Mouse (Mus musculus): ENCODE measurements at regions not wholly inside any gene's neighbourhood (a gene's known extent, or its start where the extent isn't known, plus 50 kb on each side); places are given as distances from the start of the nearest gene placed in this dataset.

DNA sequence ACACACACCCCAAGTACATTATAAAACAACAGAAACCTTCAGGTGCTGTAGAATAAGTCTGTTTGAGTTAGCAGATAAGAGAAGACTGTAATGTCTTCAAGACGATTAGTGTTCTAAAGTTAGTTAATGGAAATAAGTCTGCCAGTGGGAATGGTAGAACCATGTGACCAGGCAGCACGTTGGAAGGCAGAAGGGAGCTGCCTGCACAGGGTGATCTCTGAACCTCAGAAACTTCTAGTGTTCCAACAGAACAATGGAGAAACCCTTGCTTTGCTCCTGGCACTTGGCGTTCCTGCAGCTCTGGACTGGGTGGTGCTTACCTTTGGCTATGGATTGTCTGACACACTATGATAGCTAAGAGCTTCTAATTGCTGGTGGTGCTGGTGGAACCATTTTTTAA is 82.0 kb upstream of the Map3k1 start:
- TF ChIP-seq CTCF (IDR thresholded peaks at IDR 0.05; ENCODE audit: extremely low read depth, insufficient read depth, insufficient read length, insufficient replicate concordance), result no peak
- no peak for TF ChIP-seq POLR2A (IDR thresholded peaks at IDR 0.05; ENCODE audit: low read depth, low read length)

All from spleen, adult 2 months (tissue).